Mouse (Mus musculus) left cerebral cortex, postnatal 36 days (tissue): ENCODE results near the gene Mdp1. TPM values are rescaled to one million over a fixed set of nuclear protein-coding genes. Genes with fewer than 3 reads are reported as not detected.

Experiments used
- total RNA-seq, 2 experiments: library from RNA; stranded (reverse); gene quantifications; 2 replicates each; pipeline ENCODE4 v1.2.3; 2021

The Mdp1 gene
- total RNA-seq, 2 experiments from 2014 or later: 39.1 to 41.7 TPM

Other genes starting within 250 kb of the Mdp1 start
- gene Dhrs4, start 181.8 kb downstream of the Mdp1 start, total RNA-seq: 10 to 100 TPM; 17.5 to 19.1 TPM
- gene Carmil3, start 169.9 kb downstream of the Mdp1 start, total RNA-seq: 10 to 100 TPM; 34.4 to 63.1 TPM
- gene Cpne6, start 150.1 kb downstream of the Mdp1 start, total RNA-seq: 100 to 1,000 TPM; 163 to 211 TPM
- under 1 TPM; 0.44 to 0.77 TPM for gene Nrl, start 135.5 kb downstream of the Mdp1 start, total RNA-seq
- 10 to 100 TPM; 24.8 to 28.9 TPM for gene Pck2, start 120.2 kb downstream of the Mdp1 start, total RNA-seq
- 10 to 100 TPM; 76.9 to 82.1 TPM for gene Dcaf11, start 100.5 kb downstream of the Mdp1 start, total RNA-seq
- gene A730061H03Rik, start 100.1 kb downstream of the Mdp1 start, total RNA-seq: 1 to 10 TPM in 1 of 2 experiments, not detected in 1; 1.0 TPM
- gene Fitm1, start 84.9 kb downstream of the Mdp1 start, total RNA-seq: not detected
- gene Psme1, start 82.4 kb downstream of the Mdp1 start, total RNA-seq: 10 to 100 TPM; 41.9 to 50.1 TPM
- 10 to 100 TPM; 49.0 to 52.7 TPM for gene Emc9, start 75.2 kb downstream of the Mdp1 start, total RNA-seq
- 10 to 100 TPM; 42.3 to 45.4 TPM for gene Psme2, start 69.4 kb downstream of the Mdp1 start, total RNA-seq
- 10 to 100 TPM; 30.4 to 33.5 TPM for gene Rnf31, start 68.8 kb downstream of the Mdp1 start, total RNA-seq
- gene Irf9, start 56.9 kb downstream of the Mdp1 start, total RNA-seq: 10 to 100 TPM in 1 of 2 experiments, 1 to 10 TPM in 1; 9.1 to 11.6 TPM
- 1 to 10 TPM; 1.6 to 4.4 TPM for gene Rec8, start 42.5 kb downstream of the Mdp1 start, total RNA-seq
- gene Ipo4, start 24.6 kb downstream of the Mdp1 start, total RNA-seq: 100 to 1,000 TPM; 112 to 122 TPM
- 1 to 10 TPM in 1 of 2 experiments, under 1 TPM in 1; 0.84 to 4.9 TPM for gene Gm49378, start 22.6 kb downstream of the Mdp1 start, total RNA-seq
- gene Tm9sf1, start 16.7 kb downstream of the Mdp1 start, total RNA-seq: 10 to 100 TPM; 39.0 to 41.9 TPM
- gene Tssk4, start 10.3 kb downstream of the Mdp1 start, total RNA-seq: 1 to 10 TPM in 1 of 2 experiments, under 1 TPM in 1; 0.49 to 1.6 TPM
- gene Gmpr2, start 11.4 kb upstream of the Mdp1 start, total RNA-seq: 10 to 100 TPM; 20.6 to 24.9 TPM
- gene Nedd8, start 11.6 kb upstream of the Mdp1 start, total RNA-seq: 100 to 1,000 TPM; 310 to 333 TPM
- gene Tinf2, start 21.3 kb upstream of the Mdp1 start, total RNA-seq: 10 to 100 TPM; 15.2 to 16.9 TPM
- gene Tgm1, start 53.4 kb upstream of the Mdp1 start, total RNA-seq: not detected
- gene Rabggta, start 61.8 kb upstream of the Mdp1 start, total RNA-seq: 10 to 100 TPM; 50.6 to 50.9 TPM
- gene Dhrs1, start 85.2 kb upstream of the Mdp1 start, total RNA-seq: 10 to 100 TPM; 78.5 to 83.9 TPM
- 10 to 100 TPM; 10.5 to 12.5 TPM for gene Nop9, start 85.2 kb upstream of the Mdp1 start, total RNA-seq
- 1 to 10 TPM; 2.5 to 3.0 TPM for gene Cideb, start 98.0 kb upstream of the Mdp1 start, total RNA-seq
- under 1 TPM; 0.20 to 0.67 TPM for gene Ltb4r2, start 100.9 kb upstream of the Mdp1 start, total RNA-seq
- under 1 TPM; 0.29 to 0.59 TPM for gene Ltb4r1, start 105.5 kb upstream of the Mdp1 start, total RNA-seq
- gene Adcy4, start 123.6 kb upstream of the Mdp1 start, total RNA-seq: 1 to 10 TPM; 3.8 to 8.0 TPM
- gene Ripk3, start 128.4 kb upstream of the Mdp1 start, total RNA-seq: under 1 TPM in 1 of 2 experiments, not detected in 1; 0.89 TPM
- 1 to 10 TPM; 1.8 TPM for gene Nfatc4, start 162.6 kb upstream of the Mdp1 start, total RNA-seq
- 1 to 10 TPM; 7.9 to 9.5 TPM for gene Nynrin, start 193.5 kb upstream of the Mdp1 start, total RNA-seq
- gene Cbln3, start 223.9 kb upstream of the Mdp1 start, total RNA-seq: under 1 TPM; 0.29 to 0.49 TPM
- gene Khnyn, start 224.4 kb upstream of the Mdp1 start, total RNA-seq: 10 to 100 TPM; 11.4 to 12.7 TPM
- 100 to 1,000 TPM in 1 of 2 experiments, 10 to 100 TPM in 1; 89.7 to 104 TPM for gene Sdr39u1, start 239.8 kb upstream of the Mdp1 start, total RNA-seq